Mouse (Mus musculus) lung, adult 2 months (tissue): ENCODE data around the gene Pkd1l2.

Experiments used
- CTCF ChIP-seq: fragments of 200-500 bp; IDR thresholded peaks from 2 replicates; pipeline ENCODE4 v1.5.1; 2011; ENCODE audit warnings: mild to moderate bottlenecking, low read length, control low read depth; ENCODE audit not compliant: insufficient read depth
- POLR2A ChIP-seq: fragments of 200-500 bp; IDR thresholded peaks from 2 replicates; pipeline ENCODE4 v1.6.1; 2011; ENCODE audit warnings: low read depth, mild to moderate bottlenecking, control low read depth, low read length, borderline replicate concordance; ENCODE audit errors: extremely low read depth

GRCm38 (mm10) chr8:117049444-117049843, 32.8 kb downstream of the Pkd1l2 start:
- TF ChIP-seq CTCF (no peak), POLR2A (no peak)
